Mouse (Mus musculus) E14TG2a.4 (cell line): ENCODE results near the gene Adgrb2.

Experiments
- CTCF ChIP-seq: conservative IDR thresholded peaks from 2 replicates; pipeline ENCODE4 v1.5.1; 2014; ENCODE audit warnings: low read length
- NANOG ChIP-seq: IDR thresholded peaks from 2 replicates; pipeline ENCODE4 v1.6.1; 2014; ENCODE audit warnings: borderline replicate concordance, low read length, mixed read lengths
- POU5F1 ChIP-seq: IDR thresholded peaks from 2 replicates; pipeline ENCODE4 v1.6.1; 2014; ENCODE audit warnings: low read length, borderline replicate concordance

GRCm38 (mm10) chr4:129967024-129968014, 17.4 kb upstream of the Adgrb2 start:
- TF ChIP-seq CTCF (no peak), POU5F1 (no peak), NANOG (no peak)
